Mouse (Mus musculus) brain, embryonic 14.5 days (tissue): Measurements from ENCODE around the gene Tmem45b.

Experiments
- CTCF ChIP-seq: fragments of 200-500 bp; IDR thresholded peaks from 2 replicates; pipeline ENCODE4 v1.5.1; 2012; ENCODE audit warnings: inconsistent platforms, mild to moderate bottlenecking, moderate library complexity, borderline replicate concordance; ENCODE audit not compliant: insufficient read depth, insufficient read length; ENCODE audit errors: extremely low read depth
- POLR2A ChIP-seq: fragments of 200-500 bp; IDR thresholded peaks from 2 replicates; pipeline ENCODE4 v1.6.1; 2012; ENCODE audit warnings: mild to moderate bottlenecking, inconsistent platforms, borderline replicate concordance; ENCODE audit not compliant: poor library complexity, insufficient read depth, insufficient read length, severe bottlenecking; ENCODE audit errors: extremely low read depth

DNA sequence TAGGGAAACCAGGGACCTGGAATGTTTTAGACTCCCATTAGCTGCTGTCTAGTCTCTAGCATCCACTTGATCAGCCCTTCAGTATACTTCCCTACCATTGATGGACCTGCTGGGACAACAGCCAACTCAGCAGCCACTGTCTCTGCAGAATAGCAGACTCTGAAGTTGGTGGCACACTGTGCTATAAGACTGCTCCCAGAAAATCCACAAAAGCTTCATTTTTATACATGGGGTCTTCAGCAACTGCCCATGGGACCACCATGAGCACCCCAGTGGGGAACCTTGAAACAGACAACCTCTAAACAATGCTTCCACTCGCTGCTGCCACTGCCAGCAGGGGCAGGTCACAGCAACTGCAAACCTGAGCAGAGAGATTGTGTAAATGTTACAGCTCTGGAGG lies 9.9 kb downstream of the Tmem45b start:
- TF ChIP-seq CTCF (no peak), POLR2A (no peak)
